Mouse (Mus musculus) midbrain, postnatal 0 days (tissue): ENCODE measurements around the gene Fbxo42. TPM values are rescaled to one million over a fixed set of nuclear protein-coding genes. Genes with fewer than 3 reads are reported as not detected.
A peak's percentile ranks its signal among the peaks of the same experiment; 100 is the strongest.
"Not testable (repeated sequence)": the region's sequence is repeated elsewhere in the genome, so short reads cannot be mapped to it uniquely, and the experiment has no call there.

Experiments used
- ATAC-seq: fragments of 200-750 bp; cut with Nextera tagmentation; 2 replicates; pipeline ENCODE4 v1.8.0; 2017; ENCODE audit warnings: moderate number of reproducible peaks, mild to moderate bottlenecking, moderate TSS enrichment, moderate library complexity; ENCODE audit not compliant: low FRiP score
- DNase-seq: peaks from one replicate; pipeline ENCODE4 v3.0.0-alpha.2; 2015; ENCODE audit warnings: low spot score
- H3K27ac ChIP-seq: fragments of 300-500 bp; sonication (generic); 2 replicates; pipeline ENCODE4 v1.5.1; 2014; ENCODE audit warnings: low read depth, mild to moderate bottlenecking, low read length, mixed read lengths
- H3K27me3 ChIP-seq: fragments of 300-500 bp; sonication (generic); 2 replicates; pipeline ENCODE4 v1.6.1; 2014; ENCODE audit warnings: low read length, control low read depth, mixed read lengths; ENCODE audit not compliant: insufficient read depth
- H3K36me3 ChIP-seq: fragments of 300-500 bp; sonication (generic); 2 replicates; pipeline ENCODE4 v1.6.1; 2014; ENCODE audit warnings: low read length, control low read depth, mixed read lengths; ENCODE audit not compliant: insufficient read depth
- H3K4me1 ChIP-seq: fragments of 300-500 bp; sonication (generic); 2 replicates; pipeline ENCODE4 v1.6.1; 2014; ENCODE audit warnings: mild to moderate bottlenecking, control low read depth, antibody characterized with exemption, low read length, mixed read lengths; ENCODE audit not compliant: insufficient read depth
- H3K4me2 ChIP-seq: fragments of 300-500 bp; sonication (generic); 2 replicates; pipeline ENCODE4 v1.6.1; 2014; ENCODE audit warnings: low read depth, mild to moderate bottlenecking, low read length, mixed read lengths; ENCODE audit not compliant: poor library complexity, severe bottlenecking
- H3K4me3 ChIP-seq: fragments of 300-500 bp; sonication (generic); 2 replicates; pipeline ENCODE4 v1.5.1; 2014; ENCODE audit warnings: low read depth, mild to moderate bottlenecking, low read length, moderate library complexity
- H3K9ac ChIP-seq: fragments of 300-500 bp; sonication (generic); replicated peaks from 2 replicates; pipeline ENCODE4 v1.6.1; 2014; ENCODE audit warnings: mild to moderate bottlenecking, low read length, moderate library complexity, mixed read lengths; ENCODE audit not compliant: poor library complexity, severe bottlenecking
- H3K9me3 ChIP-seq: fragments of 300-500 bp; sonication (generic); 2 replicates; pipeline ENCODE4 v1.6.1; 2016; ENCODE audit warnings: low read length, control low read depth
- CTCF ChIP-seq: IDR thresholded peaks from 2 replicates; pipeline ENCODE4 v1.5.1; 2016; ENCODE audit warnings: antibody characterized with exemption, mild to moderate bottlenecking
- WGBS: fragments of 180-500 bp; shearing (Covaris S2); extraction: QIAGEN DNeasy Blood & Tissue Kit; methylation state at CpG from one replicate; pipeline ENCODE4 v1.1.7; 2014; 5-methylcytosine and 5-hydroxymethylcytosine counted together
- polyA plus RNA-seq: library from polyadenylated mRNA; unstranded; fragments of >200 nt; fragmentation: Nextera tagmentation; extraction: Ambion mirVana; gene quantifications from 2 replicates; pipeline ENCODE4 v1.2.1, GENCODE M21; 2015
- total RNA-seq: library from RNA; depleted of rRNA; stranded (reverse); fragments of >200 nt; gene quantifications from 2 replicates; pipeline ENCODE4 v1.2.3, GENCODE M21; 2014

Fbxo42 gene
- total and polyA plus RNA-seq, 2 experiments from 2014 or later: 17.7 to 26.6 TPM

DNA sequence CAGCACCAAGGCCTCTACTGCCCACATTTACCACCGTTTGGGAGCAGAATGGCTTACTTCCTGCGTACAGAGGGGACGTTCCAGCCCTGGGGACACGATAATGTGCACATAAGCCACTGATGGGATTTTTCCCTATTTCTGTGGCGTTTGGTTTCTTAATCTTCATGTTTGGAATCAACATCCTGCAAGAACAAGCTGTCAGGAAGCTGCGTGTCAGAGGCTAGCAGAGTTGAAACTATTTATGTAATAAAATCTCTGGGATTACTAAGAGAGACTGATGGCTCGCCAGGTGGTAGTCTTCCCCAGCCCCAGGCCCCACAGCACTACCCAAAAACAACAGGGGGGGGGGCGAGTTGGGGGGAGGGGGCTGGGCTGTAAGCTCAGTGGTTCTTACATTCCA lies 14.5 kb upstream of the Fbxo42 start:
- Histone ChIP-seq H3K4me1 (peaks cover 6% of the 10 kb centered on the region; the same call in 1 of the 2 replicates), H3K4me2 (no peak overlapping the region), H3K9me3 (no peaks in the 10 kb centered on the region), H3K27me3 (no peaks in the 10 kb centered on the region), H3K9ac (no peak overlapping the region), H3K27ac (no peak overlapping the region), H3K36me3 (no peaks in the 10 kb centered on the region), H3K4me3 (no peak overlapping the region)
- no peak for DNase-seq
- no peak for ATAC-seq
- no peak for TF ChIP-seq CTCF
- 43% methylated on average over 8 of the region's 8 CpGs for WGBS

DNA sequence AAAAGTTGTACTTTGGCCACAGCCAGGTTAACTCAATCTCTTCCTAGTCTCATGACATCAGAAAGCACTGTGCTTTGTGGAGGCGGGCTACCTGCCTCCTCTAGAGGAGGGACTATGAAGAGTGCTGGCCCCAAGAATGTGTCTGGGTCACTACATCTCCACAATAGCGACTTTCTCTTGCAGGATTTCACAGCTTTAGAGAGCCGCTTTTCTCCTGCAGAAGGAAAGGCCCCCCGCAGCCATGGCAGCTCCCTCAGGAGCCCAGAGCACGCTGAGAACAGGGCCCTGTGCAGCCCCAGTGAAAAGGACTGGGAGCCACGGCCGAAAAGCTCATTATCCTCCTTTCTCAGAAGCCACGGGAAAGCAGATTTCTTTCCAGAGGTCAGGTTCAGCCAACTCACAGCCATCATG lies 13.7 kb upstream of the Fbxo42 start:
- DNase-seq (peak; percentile 38), ATAC-seq (0 out of 2 replicates have a peak, but pooled peaks have one; percentile 14)
- Histone ChIP-seq H3K27me3 (no peaks in the 10 kb centered on the region), H3K4me3 (no peak overlapping the region), H3K9ac (no peak overlapping the region), H3K36me3 (no peaks in the 10 kb centered on the region), H3K4me2 (no peak overlapping the region), H3K27ac (peak overlapping the region; percentile 52), H3K4me1 (peaks cover 10% of the 10 kb centered on the region; the same call in 1 of the 2 replicates), H3K9me3 (no peaks in the 10 kb centered on the region)
- WGBS: 14% methylated on average over 8 of the region's 8 CpGs
- no peak for TF ChIP-seq CTCF

DNA sequence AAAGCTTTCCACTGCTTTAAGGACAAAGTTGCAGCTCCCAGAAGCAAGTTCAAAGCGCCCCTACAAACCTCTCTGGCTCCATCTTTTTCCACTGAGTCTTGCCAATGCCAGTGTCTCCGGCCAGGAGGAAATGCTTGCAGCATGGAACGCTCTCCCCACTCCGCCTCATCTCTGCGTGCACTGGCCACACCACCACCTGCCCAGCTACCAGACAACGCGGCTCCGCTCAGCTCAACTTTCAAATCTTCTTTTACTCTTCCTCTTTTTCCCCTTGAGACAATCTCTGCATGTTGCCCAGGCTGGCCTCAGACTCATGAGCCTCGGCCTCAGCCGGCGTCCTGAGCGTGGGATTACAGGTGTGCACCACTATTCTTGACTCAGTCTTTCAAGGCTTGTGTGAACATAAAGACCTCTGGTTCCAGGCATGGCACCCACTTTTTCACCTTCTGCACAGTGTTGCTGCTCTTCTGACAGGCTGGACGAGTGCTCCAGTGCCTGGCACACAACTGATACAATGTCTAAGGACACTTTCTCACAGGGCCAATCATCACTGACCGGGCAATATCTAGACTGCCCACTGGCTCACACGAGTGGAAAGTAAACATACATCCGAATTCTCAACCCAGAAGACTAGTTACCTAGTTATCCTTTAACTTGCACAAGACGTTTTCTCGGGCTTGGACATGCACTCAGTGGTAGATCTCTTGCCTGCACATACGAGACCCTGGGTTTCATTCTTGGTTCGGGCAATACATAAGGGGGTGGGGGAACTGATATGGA lies 12.8 kb upstream of the Fbxo42 start:
- DNase-seq (no peak), ATAC-seq (no peak)
- Histone ChIP-seq H3K4me1 (peaks cover 10% of the 10 kb centered on the region; the same call in 1 of the 2 replicates), H3K27me3 (no peaks in the 10 kb centered on the region), H3K4me2 (no peak overlapping the region), H3K9me3 (no peaks in the 10 kb centered on the region), H3K27ac (peak overlapping the region; percentile 47), H3K4me3 (no peak overlapping the region), H3K36me3 (no peaks in the 10 kb centered on the region), H3K9ac (no peak overlapping the region)
- no peak for TF ChIP-seq CTCF
- WGBS: 53% methylated on average over 20 of the region's 20 CpGs

DNA sequence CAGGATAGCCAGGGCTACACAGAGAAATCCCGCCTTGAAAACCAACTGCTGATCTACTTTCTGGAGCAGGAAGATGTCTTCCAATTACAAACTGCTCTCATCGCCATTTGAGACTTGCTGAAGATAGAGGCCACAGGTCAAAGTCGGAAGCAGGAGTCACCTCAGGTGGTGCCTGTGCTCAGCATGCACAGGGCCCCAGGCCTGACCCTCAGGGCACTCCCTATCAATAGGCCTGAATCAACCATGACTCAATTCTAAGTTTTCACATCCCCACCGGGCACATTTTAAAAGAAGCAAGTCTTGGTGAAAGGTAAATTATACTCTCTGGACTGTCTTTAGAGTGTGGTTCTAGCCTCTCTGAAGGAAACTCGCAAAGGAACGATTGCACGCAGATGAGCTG lies 11.6 kb upstream of the Fbxo42 start:
- Histone ChIP-seq H3K9me3 (no peaks in the 10 kb centered on the region), H3K27ac (no peak overlapping the region), H3K4me2 (no peak overlapping the region), H3K4me3 (no peak overlapping the region), H3K9ac (no peak overlapping the region), H3K27me3 (no peaks in the 10 kb centered on the region), H3K4me1 (peaks cover 10% of the 10 kb centered on the region; the same call in 1 of the 2 replicates), H3K36me3 (no peaks in the 10 kb centered on the region)
- WGBS: 73% methylated on average over 7 of the region's 7 CpGs
- no peak for TF ChIP-seq CTCF
- ATAC-seq (no peak), DNase-seq (no peak)

DNA sequence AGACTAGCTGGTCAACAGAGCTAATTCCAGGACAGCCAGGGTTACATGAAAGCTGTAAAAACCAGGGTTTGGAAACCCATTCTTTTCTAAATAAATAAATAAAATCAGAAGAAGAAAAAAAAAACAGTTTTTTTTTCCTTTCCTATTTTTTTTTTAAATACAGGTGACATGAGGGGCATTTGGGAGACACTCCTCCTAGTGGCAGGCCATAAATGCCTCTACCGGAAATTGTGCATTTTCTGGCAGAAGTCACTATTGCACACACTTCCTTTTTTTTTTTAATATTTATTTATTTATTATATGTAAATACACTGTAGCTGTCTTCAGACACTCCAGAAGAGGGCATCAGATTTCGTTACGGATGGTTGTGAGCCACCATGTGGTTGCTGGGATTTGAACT lies 10.0 kb upstream of the Fbxo42 start:
- not testable (repeated sequence) for H3K4me3 ChIP-seq, H3K9me3 ChIP-seq, H3K36me3 ChIP-seq, DNase-seq, H3K9ac ChIP-seq, H3K27me3 ChIP-seq, ATAC-seq, H3K27ac ChIP-seq, H3K4me2 ChIP-seq, H3K4me1 ChIP-seq
- peak; percentile 37 for TF ChIP-seq CTCF
- WGBS: 83% methylated on average over 1 of the region's 3 CpGs

DNA sequence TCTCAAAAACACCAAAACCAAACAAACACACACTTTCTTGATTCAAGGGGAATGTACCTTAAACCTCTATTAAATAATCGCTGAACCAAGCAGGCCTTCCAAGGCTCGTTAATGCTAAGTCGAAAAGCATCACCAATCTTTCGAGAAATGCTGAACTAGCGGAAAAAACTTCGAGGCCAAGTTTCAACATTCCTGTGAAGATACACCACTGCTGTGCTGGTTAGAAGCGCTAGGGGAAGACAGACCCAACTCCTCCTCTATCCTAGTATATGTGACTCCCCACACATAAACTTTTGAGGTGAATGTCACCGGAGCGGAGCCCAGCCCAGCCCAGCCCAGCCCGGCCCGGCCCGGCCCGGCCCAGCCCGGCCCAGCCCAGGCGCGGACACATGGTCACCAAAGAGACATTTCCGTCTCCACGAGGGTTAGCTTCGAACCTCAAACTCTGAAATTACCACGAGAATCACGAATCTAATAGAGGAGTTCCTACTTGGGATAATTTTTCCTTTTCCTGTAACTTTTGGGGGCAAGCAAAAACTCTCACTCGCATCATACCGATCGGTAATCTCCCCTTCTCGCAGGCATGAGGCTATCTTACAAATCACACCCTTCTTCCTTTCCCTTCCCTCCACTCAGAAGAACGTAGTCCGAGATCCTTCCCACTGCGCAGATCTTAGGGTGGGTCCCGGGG lies 9.1 kb upstream of the Fbxo42 start:
- no peak for ATAC-seq
- H3K4me3 ChIP-seq: peak overlapping the region; percentile 86
- WGBS: 4% methylated on average over 29 of the region's 29 CpGs
- H3K27me3 ChIP-seq: no peaks in the 10 kb centered on the region
- H3K4me2 ChIP-seq: peak overlapping the region; percentile 82
- no peak for TF ChIP-seq CTCF
- H3K9ac ChIP-seq: peak overlapping the region; percentile 79
- H3K27ac ChIP-seq: peak overlapping the region; percentile 86
- H3K4me1 ChIP-seq: peaks cover 10% of the 10 kb centered on the region; the same call in 1 of the 2 replicates
- DNase-seq: no peak
- no peaks in the 10 kb centered on the region for H3K36me3 ChIP-seq
- H3K9me3 ChIP-seq: no peaks in the 10 kb centered on the region
